Mouse (Mus musculus) testis, postnatal 10 days (tissue): ENCODE measurements around the gene Ripply3.

Source experiments
- DNase-seq: peaks from one replicate; pipeline ENCODE4 v3.0.0; 2021; ENCODE audit warnings: low spot score

Gene Ripply3

GRCm38 (mm10) chr16:94360578-94361350, 32.5 kb downstream of the Ripply3 start:
- no peak for DNase-seq

DNA sequence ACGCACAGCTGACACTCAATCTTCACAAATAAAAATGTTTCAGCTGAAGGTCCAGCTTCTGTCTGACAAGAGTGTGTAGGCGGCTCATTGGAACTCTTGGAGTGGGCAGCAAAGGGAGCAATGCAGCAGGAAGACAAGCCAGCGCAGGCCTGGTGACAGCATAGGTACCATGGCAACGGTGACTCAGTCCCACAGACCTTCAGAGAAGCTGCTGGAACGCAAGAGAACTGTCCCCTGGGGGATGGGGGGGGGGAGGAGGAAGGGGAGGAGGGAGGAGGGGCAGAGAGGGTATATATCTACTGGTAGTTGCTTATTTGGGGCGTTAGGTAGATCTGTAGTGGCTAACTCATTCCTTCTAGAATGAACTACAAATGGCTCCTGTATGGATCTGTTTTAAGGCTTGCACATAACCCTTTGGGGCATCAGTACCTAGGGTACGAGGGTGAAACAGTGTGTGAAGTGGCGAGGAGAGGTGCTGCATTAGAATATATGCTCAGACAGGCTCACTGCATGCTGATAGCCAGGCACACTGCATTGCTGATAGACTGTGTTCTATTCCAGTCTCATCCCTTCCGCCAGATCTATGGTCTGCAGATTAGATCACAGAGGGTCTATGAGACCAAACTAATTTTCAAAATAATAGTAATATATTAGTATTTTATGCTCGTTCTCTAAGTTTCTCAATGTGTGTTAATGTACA, 34.1 kb downstream of the Ripply3 start:
- DNase-seq, result no peak

DNA sequence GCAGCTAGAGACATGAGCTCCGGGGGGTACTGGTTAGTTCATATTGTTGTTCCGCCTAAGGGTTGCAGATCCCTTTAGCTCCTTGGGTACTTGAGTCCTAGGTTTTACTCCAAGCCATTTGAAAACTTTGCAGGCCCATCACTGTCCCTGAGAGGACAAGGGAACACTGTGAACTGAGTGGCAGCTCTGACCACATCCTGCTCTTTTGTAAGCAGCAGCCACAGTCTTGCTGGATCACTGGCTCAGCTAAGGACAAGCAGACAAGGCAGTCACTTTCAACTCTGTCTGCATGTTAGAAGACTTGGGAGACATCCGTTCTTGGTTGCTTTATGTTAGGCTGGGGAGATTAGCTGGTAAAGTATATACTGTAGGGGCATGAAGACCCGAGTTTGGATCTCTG, 35.6 kb downstream of the Ripply3 start:
- no peak for DNase-seq

- no peak for DNase-seq
Observed at GRCm38 (mm10) chr16:94365435-94365834, 37.2 kb downstream of the Ripply3 start.

GRCm38 (mm10) chr16:94369596-94370172, 41.5 kb downstream of the Ripply3 start:
- DNase-seq, result no peak

DNA sequence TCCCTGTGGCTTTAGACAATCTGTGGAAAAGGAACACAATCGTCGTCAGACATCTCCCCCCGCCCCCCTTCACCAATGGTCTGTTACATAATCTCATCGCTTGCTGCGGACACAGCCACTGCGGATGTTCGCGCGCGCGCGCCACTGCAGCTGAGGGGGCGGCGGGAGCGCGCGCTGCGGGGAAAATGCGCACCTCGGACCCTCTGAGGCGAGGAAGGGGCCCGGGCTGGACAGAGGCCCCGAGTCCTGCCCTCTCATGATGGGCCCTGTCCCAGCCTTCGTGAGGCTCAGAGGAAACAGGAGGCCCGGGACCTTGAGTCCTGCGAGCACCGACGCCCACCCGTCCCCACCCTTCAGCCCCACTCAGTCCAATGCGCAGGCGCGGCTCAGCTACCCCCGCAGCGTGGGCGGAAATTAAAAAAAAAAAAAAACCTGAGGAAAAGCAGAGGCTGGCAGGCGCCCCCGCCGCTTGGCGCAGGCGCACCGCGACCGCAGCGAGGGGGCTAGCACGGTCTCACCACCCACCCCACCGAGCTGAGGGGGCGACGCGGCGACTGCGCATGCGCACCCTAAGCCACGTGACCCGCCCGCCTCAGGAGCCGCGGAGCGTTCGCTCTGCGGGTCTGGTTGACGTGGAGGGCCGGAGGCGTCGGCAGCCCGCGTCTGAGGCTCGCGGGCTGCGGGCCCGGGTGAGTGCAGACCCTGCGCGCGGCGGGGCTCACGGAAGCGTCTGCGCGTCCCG, 42.1 kb downstream of the Ripply3 start, which contains the start of gene Ttc3:
Gene Ttc3 (plus strand): TSS at position 446 of the 742 bp plus-strand sequence.
- DNase-seq, result peak; percentile 97

- peak; percentile 88 for DNase-seq
Observed at GRCm38 (mm10) chr16:94370915-94371300, 42.7 kb downstream of the Ripply3 start.

GRCm38 (mm10) chr16:94371301-94371931, 43.2 kb downstream of the Ripply3 start, which contains the start of gene Pigp:
Pigp (minus strand) TSS chr16:94371842.
- peak; percentile 73 for DNase-seq

- DNase-seq, result no peak
Observed at GRCm38 (mm10) chr16:94379386-94379785, 51.2 kb downstream of the Ripply3 start.

- no peak for DNase-seq
Observed at GRCm38 (mm10) chr16:94383277-94383676, 55.1 kb downstream of the Ripply3 start.
